Mouse (Mus musculus) kidney, adult 8-10 months (tissue): ENCODE data around the gene Csnk1e.

Experiments
- DNase-seq, 2 experiments: peaks; one replicate each; pipeline ENCODE4 v3.0.0; 2022

The Csnk1e gene

GRCm38 (mm10) chr15:79442961-79443518 lies 12.3 kb downstream of the Csnk1e start:
- no peak for DNase-seq

- DNase-seq: no peak
These were observed 13.1 kb downstream of the Csnk1e start for GRCm38 (mm10) chr15:79442257-79442611.

- DNase-seq: peak; percentile 60 to 75
These were observed 13.8 kb downstream of the Csnk1e start for GRCm38 (mm10) chr15:79441331-79442256.

GRCm38 (mm10) chr15:79440651-79441330 lies 14.6 kb downstream of the Csnk1e start:
- DNase-seq: no peak

GRCm38 (mm10) chr15:79440223-79440622 lies 15.1 kb downstream of the Csnk1e start:
- peak in 1 of 2 experiments; percentile 47 for DNase-seq

GRCm38 (mm10) chr15:79439386-79439785 lies 16.0 kb downstream of the Csnk1e start:
- DNase-seq: no peak

- no peak for DNase-seq
These were observed 16.6 kb downstream of the Csnk1e start for GRCm38 (mm10) chr15:79438816-79439215.

GRCm38 (mm10) chr15:79438209-79438810 lies 17.1 kb downstream of the Csnk1e start:
- DNase-seq: no peak

- no peak for DNase-seq
These were observed 17.7 kb downstream of the Csnk1e start for GRCm38 (mm10) chr15:79437541-79438208.

- peak; percentile 33 to 51 for DNase-seq
These were observed 18.9 kb downstream of the Csnk1e start for GRCm38 (mm10) chr15:79436481-79436921.

- peak; percentile 49 to 57 for DNase-seq
These were observed 20.1 kb downstream of the Csnk1e start for GRCm38 (mm10) chr15:79435191-79435671.

GRCm38 (mm10) chr15:79432892-79433291 lies 22.5 kb downstream of the Csnk1e start:
- no peak for DNase-seq

- DNase-seq: no peak
These were observed 23.0 kb downstream of the Csnk1e start for GRCm38 (mm10) chr15:79432328-79432727.

GRCm38 (mm10) chr15:79431925-79432324 lies 23.4 kb downstream of the Csnk1e start:
- no peak for DNase-seq

- DNase-seq: no peak
These were observed 24.8 kb downstream of the Csnk1e start for GRCm38 (mm10) chr15:79430461-79431000.

- DNase-seq: peak in 1 of 2 experiments; percentile 46
These were observed 25.4 kb downstream of the Csnk1e start for GRCm38 (mm10) chr15:79429994-79430393.

GRCm38 (mm10) chr15:79429527-79429926 lies 25.8 kb downstream of the Csnk1e start:
- DNase-seq: no peak

- DNase-seq: no peak
These were observed 26.8 kb downstream of the Csnk1e start for GRCm38 (mm10) chr15:79428616-79429015.

GRCm38 (mm10) chr15:79427516-79427915 lies 27.9 kb downstream of the Csnk1e start:
- DNase-seq: no peak

- peak; percentile 55 to 75 for DNase-seq
These were observed 29.9 kb downstream of the Csnk1e start for GRCm38 (mm10) chr15:79425516-79425915.

- DNase-seq: no peak
These were observed 30.8 kb downstream of the Csnk1e start for GRCm38 (mm10) chr15:79424602-79425001.

GRCm38 (mm10) chr15:79422715-79423243 lies 32.6 kb downstream of the Csnk1e start:
- DNase-seq: no peak
